Mouse (Mus musculus): ENCODE data around the gene Lrsam1. TPM values are rescaled to one million over a fixed set of nuclear protein-coding genes. Genes with fewer than 3 reads are reported as not detected.

Lrsam1 gene
- total and polyA plus RNA-seq, 3 experiments = 5.0 to 9.5 (median 5.4) TPM

- TF ChIP-seq CHD1 (IDR thresholded peaks at IDR 0.05; ENCODE audit: low read depth, low read length) = 0 out of 2 replicates have a peak, but pooled peaks have one; percentile 40
These were observed 3.4 kb upstream of the Lrsam1 start (continued) for GRCm38 (mm10) chr2:32964659-32965457.

GRCm38 (mm10) chr2:32963981-32964380 lies 2.6 kb upstream of the Lrsam1 start:
- H3K4me3 ChIP-seq (replicated peaks in 1 of 3; ENCODE audit: low read depth in 2 of 3, low read length in 2 of 3, poor library complexity in 1 of 3) = peak overlapping the region; percentile 24 to 97 (median 93)
- H3K9me3 ChIP-seq (replicated peaks; ENCODE audit: low read length) = no peaks in the 10 kb centered on the region
- peak; percentile 45 for DNase-seq (ENCODE audit: extremely low read depth)
- H3K27me3 ChIP-seq (replicated peaks) = no peaks in the 10 kb centered on the region
- peak overlapping the region; percentile 43; the same call in 1 of the 2 replicates for H3K9ac ChIP-seq (ENCODE audit: insufficient read depth, low read depth)
- H3K4me1 ChIP-seq (ENCODE audit: control insufficient read depth in 1 of 2, insufficient read depth in 2 of 2) = peaks cover 8 to 46% of the 10 kb centered on the region in 2 experiments
- H3K36me3 ChIP-seq (replicated peaks in 1 of 2; ENCODE audit: control insufficient read depth in 1 of 2, insufficient read depth in 1 of 2, low read length in 1 of 2) = peaks cover 27 to 46% of the 10 kb centered on the region in 2 experiments
- H3K4me2 ChIP-seq (ENCODE audit: insufficient read depth, low read depth, poor library complexity, severe bottlenecking) = peak overlapping the region; percentile 78
- H3K79me2 ChIP-seq (replicated peaks; ENCODE audit: control insufficient read depth, extremely low read depth, insufficient read depth, poor library complexity, severe bottlenecking) = peaks cover 34% of the 10 kb centered on the region
- no peak for TF ChIP-seq JUN (IDR thresholded peaks at IDR 0.05; ENCODE audit: insufficient read depth, low read depth, low read length)
- dilution Hi-C loops (cut with MboI; ENCODE audit: extremely low pct_ligation_motif_present, extremely low pct_unique_long_range_greater_than_20kb, low sequenced_read_pairs) (no loop called here), in situ Hi-C loops (cut with MboI; ENCODE audit: low pct_ligation_motif_present, low pct_unique_long_range_greater_than_20kb, low sequenced_read_pairs) (no loop called here)
- no peak overlapping the region for H3K27ac ChIP-seq (ENCODE audit: insufficient read depth, low read depth)

GRCm38 (mm10) chr2:32963544-32963943 lies 2.1 kb upstream of the Lrsam1 start:
- Histone ChIP-seq H3K27me3 (replicated peaks) (no peaks in the 10 kb centered on the region), H3K36me3 (replicated peaks in 1 of 2; ENCODE audit: control insufficient read depth in 1 of 2, insufficient read depth in 1 of 2, low read length in 1 of 2) (peaks cover 27 to 47% of the 10 kb centered on the region in 2 experiments), H3K79me2 (replicated peaks; ENCODE audit: control insufficient read depth, extremely low read depth, insufficient read depth, poor library complexity, severe bottlenecking) (peaks cover 34% of the 10 kb centered on the region), H3K4me1 (ENCODE audit: control insufficient read depth in 1 of 2, insufficient read depth in 2 of 2) (peaks cover 8 to 46% of the 10 kb centered on the region in 2 experiments), H3K4me2 (ENCODE audit: insufficient read depth, low read depth, poor library complexity, severe bottlenecking) (peak overlapping the region; percentile 78), H3K9ac (ENCODE audit: insufficient read depth, low read depth) (peak overlapping the region; percentile 100), H3K27ac (ENCODE audit: insufficient read depth, low read depth) (peak overlapping the region; percentile 90; the same call in 1 of the 2 replicates), H3K9me3 (replicated peaks; ENCODE audit: low read length) (no peaks in the 10 kb centered on the region), H3K4me3 (replicated peaks in 1 of 3; ENCODE audit: low read depth in 2 of 3, low read length in 2 of 3, poor library complexity in 1 of 3) (peak overlapping the region; percentile 82 to 97 (median 93))
- in situ Hi-C loops (cut with MboI; ENCODE audit: low pct_ligation_motif_present, low pct_unique_long_range_greater_than_20kb, low sequenced_read_pairs) = no loop called here
- DNase-seq (ENCODE audit: extremely low read depth) = peak; percentile 31
- TF ChIP-seq POLR2A (IDR thresholded peaks at IDR 0.05; ENCODE audit: low read depth, low read length) = peak; percentile 31; the same call in 1 of the 2 replicates
- no peak for TF ChIP-seq BHLHE40 (IDR thresholded peaks at IDR 0.05; ENCODE audit: low read depth, low read length)
- TF ChIP-seq IRF4 (IDR thresholded peaks at IDR 0.05; ENCODE audit: low read depth, low read length) = no peak
- no peak for TF ChIP-seq PAX5 (IDR thresholded peaks at IDR 0.05; ENCODE audit: low read length)
- 0 out of 2 replicates have a peak, but pooled peaks have one; percentile 18 for TF ChIP-seq NELFE (IDR thresholded peaks at IDR 0.05; ENCODE audit: low read depth, low read length)
- TF ChIP-seq USF1 (IDR thresholded peaks at IDR 0.05; ENCODE audit: low read depth, low read length) = no peak
- TF ChIP-seq SIN3A (IDR thresholded peaks at IDR 0.05; ENCODE audit: low read length) = peak; percentile 59
- peak; percentile 44; the same call in 1 of the 2 replicates for TF ChIP-seq MXI1 (IDR thresholded peaks at IDR 0.05; ENCODE audit: low read depth, low read length)
- TF ChIP-seq JUN (IDR thresholded peaks at IDR 0.05; ENCODE audit: insufficient read depth, low read depth, low read length) = peak; percentile 10; the same call in 1 of the 2 replicates
- dilution Hi-C loops (cut with MboI; ENCODE audit: extremely low pct_ligation_motif_present, extremely low pct_unique_long_range_greater_than_20kb, low sequenced_read_pairs) = no loop called here
